Mouse (Mus musculus) monocyte, adult 2 months (primary cell): Measurements from ENCODE around the gene Nfx1.
"Not testable (repeated sequence)": the region's sequence is repeated elsewhere in the genome, so short reads cannot be mapped to it uniquely, and the experiment has no call there.

Experiments
- DNase-seq, 2 experiments: peaks; one replicate each; pipeline ENCODE4 v3.0.0; 2022; ENCODE audit warnings: low spot score in 2 of 2, low read depth in 1 of 2

The Nfx1 gene

GRCm38 (mm10) chr4:40970842-40971701 lies at the start of gene Nfx1:
Gene Nfx1, plus strand, starts transcription at chr4:40970906.
- peak; percentile 80 to 87 for DNase-seq

- no peak for DNase-seq
Measured at GRCm38 (mm10) chr4:40921288-40921687, 49.4 kb upstream of the Nfx1 start.

- no peak for DNase-seq
Measured at GRCm38 (mm10) chr4:40923087-40923651, 47.5 kb upstream of the Nfx1 start.

- DNase-seq = no peak
Measured at GRCm38 (mm10) chr4:40925568-40925967, 45.1 kb upstream of the Nfx1 start.

- no peak for DNase-seq
Measured at GRCm38 (mm10) chr4:40929046-40929445, 41.7 kb upstream of the Nfx1 start.

- no peak for DNase-seq
Measured at GRCm38 (mm10) chr4:40933694-40934093, 37.0 kb upstream of the Nfx1 start.

GRCm38 (mm10) chr4:40934369-40934768 lies 36.3 kb upstream of the Nfx1 start:
- not testable (repeated sequence) for DNase-seq

GRCm38 (mm10) chr4:40936175-40936839 lies 34.4 kb upstream of the Nfx1 start:
- DNase-seq = no peak

- no peak for DNase-seq
Measured at GRCm38 (mm10) chr4:40938793-40939192, 31.9 kb upstream of the Nfx1 start.

GRCm38 (mm10) chr4:40943651-40944050 lies 27.1 kb upstream of the Nfx1 start:
- no peak for DNase-seq

- DNase-seq = no peak
Measured at GRCm38 (mm10) chr4:40946516-40947121, 24.1 kb upstream of the Nfx1 start.

- DNase-seq = no peak
Measured at GRCm38 (mm10) chr4:40947565-40948159, 23.0 kb upstream of the Nfx1 start.

GRCm38 (mm10) chr4:40948160-40948708 lies 22.5 kb upstream of the Nfx1 start, which contains the start of the genes Bag1 and Chmp5:
Gene Bag1, minus strand, starts transcription at chr4:40948294.
Gene Chmp5, plus strand, starts transcription at chr4:40948407.
- peak; percentile 98 to 100 for DNase-seq

- no peak for DNase-seq
Measured at GRCm38 (mm10) chr4:40953521-40953920, 17.2 kb upstream of the Nfx1 start.

- no peak for DNase-seq
Measured at GRCm38 (mm10) chr4:40955942-40956341, 14.8 kb upstream of the Nfx1 start.

- no peak for DNase-seq
Measured at GRCm38 (mm10) chr4:40963536-40963935, 7.2 kb upstream of the Nfx1 start.

GRCm38 (mm10) chr4:40969161-40969560 lies 1.5 kb upstream of the Nfx1 start:
- DNase-seq = no peak

GRCm38 (mm10) chr4:40969781-40970591 lies 720 bp upstream of the Nfx1 start:
- no peak for DNase-seq

GRCm38 (mm10) chr4:40970592-40970841 lies 189 bp upstream of the Nfx1 start:
- no peak for DNase-seq

GRCm38 (mm10) chr4:40971744-40972143 lies 1.0 kb downstream of the Nfx1 start:
- DNase-seq = peak in 1 of 2 experiments; percentile 26
